Mouse (Mus musculus) embryonic facial prominence, embryonic 11.5 days (tissue): ENCODE data around the gene Tmem222. TPM values are rescaled to one million over a fixed set of nuclear protein-coding genes. Genes with fewer than 3 reads are reported as not detected.

Experiments used
- ATAC-seq: fragments of 200-750 bp; cut with Nextera tagmentation; replicated peaks from 2 replicates; pipeline ENCODE4 v1.8.0; 2017; ENCODE audit warnings: low read depth; ENCODE audit not compliant: insufficient number of reproducible peaks, low FRiP score, low TSS enrichment
- DNase-seq: peaks from one replicate; pipeline ENCODE4 v3.0.0-alpha.2; 2015; ENCODE audit warnings: low spot score
- H3K27ac ChIP-seq: fragments of 300-500 bp; sonication (generic); replicated peaks from 2 replicates; pipeline ENCODE4 v1.5.1; 2014; ENCODE audit warnings: mild to moderate bottlenecking, low read depth, low read length, control low read depth
- H3K27me3 ChIP-seq: fragments of 300-500 bp; sonication (generic); 2 replicates; pipeline ENCODE4 v1.6.1; 2014; ENCODE audit warnings: mild to moderate bottlenecking, low read length, moderate library complexity, mixed read lengths; ENCODE audit not compliant: control insufficient read depth, insufficient read depth
- H3K36me3 ChIP-seq: fragments of 300-500 bp; sonication (generic); replicated peaks from 2 replicates; pipeline ENCODE4 v1.6.1; 2014; ENCODE audit warnings: low read depth, mild to moderate bottlenecking, low read length, moderate library complexity, mixed read lengths; ENCODE audit not compliant: control insufficient read depth, insufficient read depth
- H3K4me1 ChIP-seq: fragments of 300-500 bp; sonication (generic); 2 replicates; pipeline ENCODE4 v1.6.1; 2014; ENCODE audit warnings: low read length, mixed read lengths; ENCODE audit not compliant: control insufficient read depth, insufficient read depth
- H3K4me2 ChIP-seq: fragments of 300-500 bp; sonication (generic); 2 replicates; pipeline ENCODE4 v1.6.1; 2014; ENCODE audit warnings: low read depth, mild to moderate bottlenecking, control low read depth, low read length, moderate library complexity
- H3K4me3 ChIP-seq: fragments of 300-500 bp; sonication (generic); 2 replicates; pipeline ENCODE4 v1.5.1; 2014; ENCODE audit warnings: low read depth, low read length, control low read depth
- H3K9ac ChIP-seq: fragments of 300-500 bp; sonication (generic); replicated peaks from 2 replicates; pipeline ENCODE4 v1.6.1; 2014; ENCODE audit warnings: mild to moderate bottlenecking, control low read depth, low read length
- H3K9me3 ChIP-seq: fragments of 300-500 bp; sonication (generic); replicated peaks from 2 replicates; pipeline ENCODE4 v1.6.1; 2016; ENCODE audit warnings: mild to moderate bottlenecking, low read length, inconsistent platforms, mixed read lengths; ENCODE audit not compliant: control insufficient read depth
- WGBS: fragments of 180-500 bp; shearing (Covaris S2); extraction: QIAGEN DNeasy Blood & Tissue Kit; methylation state at CpG from one replicate; pipeline ENCODE4 v1.1.7; 2014; 5-methylcytosine and 5-hydroxymethylcytosine counted together
- polyA plus RNA-seq: library from polyadenylated mRNA; unstranded; fragments of >200 nt; fragmentation: Nextera tagmentation; extraction: Ambion mirVana; gene quantifications from 2 replicates; pipeline ENCODE4 v1.2.1, GENCODE M21; 2014

Tmem222 gene
- polyA plus RNA-seq, 1 experiment from 2014 or later, result 82.0 TPM

- DNase-seq, result peak; percentile 65
- Histone ChIP-seq H3K27me3 (peaks cover 4% of the 10 kb centered on the region; the same call in 1 of the 2 replicates), H3K27ac (no peak overlapping the region)
Observed at GRCm38 (mm10) chr4:133220656-133221055, 56.9 kb downstream of the Tmem222 start.

GRCm38 (mm10) chr4:133218745-133219144 lies 58.8 kb downstream of the Tmem222 start:
- peaks cover 8% of the 10 kb centered on the region for H3K27me3 ChIP-seq
- 86% methylated on average over 3 of the region's 3 CpGs for WGBS

More at GRCm38 (mm10) chr4:133220656-133221055, 56.9 kb downstream of the Tmem222 start:
- peak overlapping the region; percentile 49 for H3K4me2 ChIP-seq
- no peaks in the 10 kb centered on the region for H3K9me3 ChIP-seq
- no peak for ATAC-seq
- under 1% methylated on average over 25 of the region's 25 CpGs for WGBS
- H3K9ac ChIP-seq, result peak overlapping the region; percentile 7; the same call in 1 of the 2 replicates
- H3K36me3 ChIP-seq, result no peaks in the 10 kb centered on the region
- no peaks in the 10 kb centered on the region for H3K4me1 ChIP-seq
- H3K4me3 ChIP-seq, result peak overlapping the region; percentile 26

GRCm38 (mm10) chr4:133217641-133218040 lies 60.0 kb downstream of the Tmem222 start:
- peaks cover 16% of the 10 kb centered on the region for H3K27me3 ChIP-seq
- no peak; the same call in 1 of the 2 replicates for ATAC-seq
- H3K4me2 ChIP-seq, result no peak overlapping the region
- no peaks in the 10 kb centered on the region for H3K9me3 ChIP-seq
- 0% methylated on average over 5 of the region's 5 CpGs for WGBS
- H3K27ac ChIP-seq, result no peak overlapping the region
- no peak overlapping the region for H3K4me3 ChIP-seq
- peaks cover 9% of the 10 kb centered on the region; the same call in 1 of the 2 replicates for H3K4me1 ChIP-seq
- DNase-seq, result peak; percentile 88
- no peak overlapping the region for H3K9ac ChIP-seq
- H3K36me3 ChIP-seq, result no peaks in the 10 kb centered on the region

More at GRCm38 (mm10) chr4:133218745-133219144, 58.8 kb downstream of the Tmem222 start:
- no peak overlapping the region for H3K4me3 ChIP-seq
- H3K36me3 ChIP-seq, result no peaks in the 10 kb centered on the region
- no peak overlapping the region for H3K9ac ChIP-seq
- H3K4me1 ChIP-seq, result 0 out of 2 replicates have a peak, but pooled peaks cover under 1% of the 10 kb centered on the region
- ATAC-seq (no peak), DNase-seq (no peak)
- H3K27ac ChIP-seq, result no peak overlapping the region
- no peak overlapping the region for H3K4me2 ChIP-seq
- no peaks in the 10 kb centered on the region for H3K9me3 ChIP-seq

Other genes with a start within 250 kb of the Tmem222 start
- 66.9 and 75.9 TPM in 2 replicates for gene Wasf2, start 147.3 kb downstream of the Tmem222 start, polyA plus RNA-seq
- 1.1 and 2.0 TPM in 2 replicates for gene Cd164l2, start 65.7 kb downstream of the Tmem222 start, polyA plus RNA-seq
- 0.18 and 0.48 TPM in 2 replicates for gene Gpr3, start 65.3 kb downstream of the Tmem222 start, polyA plus RNA-seq
- 1.8 and 1.9 TPM in 2 replicates for gene Map3k6, start 37.0 kb downstream of the Tmem222 start, polyA plus RNA-seq
- 1.1 and 1.2 TPM in 2 replicates for gene Sytl1, start 14.7 kb downstream of the Tmem222 start, polyA plus RNA-seq
- 16.7 and 18.7 TPM in 2 replicates for gene Wdtc1, start 75.7 kb upstream of the Tmem222 start, polyA plus RNA-seq
- 4.7 and 5.6 TPM in 2 replicates for gene Slc9a1, start 91.9 kb upstream of the Tmem222 start, polyA plus RNA-seq
- 0.71 and 0.93 TPM in 2 replicates for gene Tent5b, start 202.3 kb upstream of the Tmem222 start, polyA plus RNA-seq
- 2.0 and 2.8 TPM in 2 replicates for gene Trnp1, start 220.8 kb upstream of the Tmem222 start, polyA plus RNA-seq
- 7.6 and 8.0 TPM in 2 replicates for gene Kdf1, start 241.2 kb upstream of the Tmem222 start, polyA plus RNA-seq